ENCODE assay signal across 16 mouse cellular contexts in genomic region chr7:135721436-135721992, GRCm38 (mm10). TPM values are rescaled to one million over a fixed set of nuclear protein-coding genes. Genes with fewer than 3 reads are reported as not detected.
DNase-seq lines count a peak whose midpoint lies in the region; ATAC-seq lines count a peak whose summit lies in the region.
"Had no signal": no experiment of that assay in that cellular context is flagged by ENCODE, and none has a peak within 500 bp of the region (broad histone marks: within the 10 kb centered on the region; RNA-seq: fewer than 3 reads in every experiment).

No protein-coding gene starts in this region.

- no peaks in the 10 kb centered on the region for H3K36me3 ChIP-seq in hindbrain, embryonic 10.5 days
- no peaks in the 10 kb centered on the region for H3K36me3 ChIP-seq in hindbrain, embryonic 13.5 days
- H3K36me3 ChIP-seq: forebrain, embryonic 12.5 days had no signal

- no peak overlapping the region for H3K4me2 ChIP-seq in hindbrain, embryonic 13.5 days
- H3K4me2 ChIP-seq: forebrain, embryonic 12.5 days had no signal

- DNase-seq in hindbrain, embryonic 10.5 days (ENCODE audit: low spot score) = no peak
- DNase-seq in c-Kit-negative CD71-positive TER-119-positive erythroid progenitor cells, embryonic 14.5 days (ENCODE audit: low read depth, low spot score) = peak; percentile 82
- peak; percentile 80 for DNase-seq in liver
- DNase-seq in spleen, postnatal 10 days (ENCODE audit: low spot score in 2 of 2) = peak; percentile 70 to 76
- no peak for DNase-seq in adrenal gland, postnatal 4 days (ENCODE audit: low spot score in 2 of 2)
- DNase-seq in kidney, adult 11 months = no peak
- no peak for DNase-seq in cerebellum, postnatal 14 days
- DNase-seq: gastrocnemius, postnatal 25 days; midbrain, embryonic 14.5 days; right cerebral cortex, postnatal 4 days; thymus, postnatal 36 days had no signal

- peaks cover 10% of the 10 kb centered on the region for H3K4me1 ChIP-seq in hindbrain, embryonic 10.5 days (replicated peaks)
- peaks cover 4% of the 10 kb centered on the region; the same call in 1 of the 2 replicates for H3K4me1 ChIP-seq in hindbrain, embryonic 13.5 days (replicated peaks)

- no peaks in the 10 kb centered on the region for H3K9me3 ChIP-seq in hindbrain, embryonic 10.5 days
- no peaks in the 10 kb centered on the region for H3K9me3 ChIP-seq in hindbrain, embryonic 13.5 days
- H3K9me3 ChIP-seq: forebrain, embryonic 12.5 days had no signal

- H3K27ac ChIP-seq in hindbrain, embryonic 10.5 days = peak overlapping the region; percentile 12; the same call in 1 of the 2 replicates
- H3K27ac ChIP-seq in hindbrain, embryonic 13.5 days = no peak overlapping the region
- H3K27ac ChIP-seq: forebrain, embryonic 12.5 days; kidney, postnatal 0 days; left cerebral cortex, adult 2 months had no signal

- no peak for ATAC-seq in hindbrain, embryonic 13.5 days (ENCODE audit: low FRiP score)
- ATAC-seq: CD4-positive, CD25-positive, alpha-beta regulatory T cell, adult 4 months had no signal

- H3K4me3 ChIP-seq in hindbrain, embryonic 10.5 days = no peak overlapping the region
- H3K4me3 ChIP-seq in hindbrain, embryonic 13.5 days = no peak overlapping the region
- H3K4me3 ChIP-seq: forebrain, embryonic 12.5 days; left cerebral cortex, adult 2 months had no signal

- WGBS in hindbrain, embryonic 10.5 days = 77% methylated on average over 7 of the region's 7 CpGs
- WGBS in hindbrain, embryonic 13.5 days = 71% methylated on average over 7 of the region's 7 CpGs

- no peaks in the 10 kb centered on the region for H3K27me3 ChIP-seq in hindbrain, embryonic 10.5 days (ENCODE audit: insufficient read depth, poor library complexity, severe bottlenecking)
- no peaks in the 10 kb centered on the region for H3K27me3 ChIP-seq in hindbrain, embryonic 13.5 days
- H3K27me3 ChIP-seq: forebrain, embryonic 12.5 days had no signal

- H3K9ac ChIP-seq in hindbrain, embryonic 13.5 days = no peak overlapping the region
- H3K9ac ChIP-seq: forebrain, embryonic 12.5 days had no signal

RNA-seq across cellular contexts. Expression of gene Mki67, which starts 5.4 kb away (rescaled TPM):
- polyA plus RNA-seq in hindbrain, embryonic 10.5 days (2016; fragmentation: Nextera tagmentation; extraction: Ambion mirVana) = 27.3 and 46.1 TPM in 2 replicates
- 8.1 and 10.2 TPM in 2 replicates for polyA plus RNA-seq in hindbrain, embryonic 13.5 days (2015; fragmentation: Nextera tagmentation; extraction: Ambion mirVana)
- 10 to 100 TPM; 68.1 to 95.6 TPM for total RNA-seq in adrenal gland, postnatal 4 days (2021)

Comparison
In these comparisons a context has a peak if more than half of its experiments do, and no peak if none do; other contexts are left out.
1. DNase-seq: peak in c-Kit-negative CD71-positive TER-119-positive erythroid progenitor cells, embryonic 14.5 days (single experiment), liver (single experiment) and spleen, postnatal 10 days (2 of 2); none in hindbrain, embryonic 10.5 days (single experiment), adrenal gland, postnatal 4 days (0 of 2), kidney, adult 11 months (single experiment) and cerebellum, postnatal 14 days (0 of 2).